Mouse (Mus musculus): ENCODE data around the gene Cds2. TPM values are rescaled to one million over a fixed set of nuclear protein-coding genes. Genes with fewer than 3 reads are reported as not detected.
A peak's percentile ranks its signal among the peaks of the same experiment; 100 is the strongest.
"Not testable (repeated sequence)": the region's sequence is repeated elsewhere in the genome, so short reads cannot be mapped to it uniquely, and the experiment has no call there.

Cds2 gene
- total and polyA plus RNA-seq, 3 experiments: 48.0 to 90.4 (median 75.4) TPM

GRCm38 (mm10) chr2:132235291-132235690, 27.7 kb upstream of the Cds2 start:
- no peaks in the 10 kb centered on the region for H3K79me2 ChIP-seq (replicated peaks; ENCODE audit: control insufficient read depth, insufficient read depth, low read length)
- H3K4me1 ChIP-seq (ENCODE audit: control insufficient read depth, insufficient read depth, low read length): no peaks in the 10 kb centered on the region
- no peak overlapping the region for H3K27ac ChIP-seq
- intact Hi-C loops (cut with DNase I): loop anchor here (5.0 kb wide), 1 partner anchor 173 kb away; no protein-coding TSS in a partner anchor
- no peak overlapping the region for H3K9ac ChIP-seq (ENCODE audit: low read depth, low read length)
- no peak overlapping the region for H3K4me3 ChIP-seq
- no peaks in the 10 kb centered on the region for H3K27me3 ChIP-seq (ENCODE audit: control insufficient read depth, insufficient read depth, low read length)
- whole genome bisulfite sequencing: 42% methylated on average over 2 of the region's 2 CpGs
- H3K36me3 ChIP-seq (ENCODE audit: control insufficient read depth, insufficient read depth, low read length): no peaks in the 10 kb centered on the region
- DNase-seq: no peak
- TF ChIP-seq EP300 (IDR thresholded peaks at IDR 0.05; ENCODE audit: insufficient read depth, low read depth, low read length) (no peak), POLR2A (IDR thresholded peaks at IDR 0.05; ENCODE audit: insufficient read depth, low read depth, low read length) (no peak), CTCF (IDR thresholded peaks at IDR 0.05) (no peak)

DNA sequence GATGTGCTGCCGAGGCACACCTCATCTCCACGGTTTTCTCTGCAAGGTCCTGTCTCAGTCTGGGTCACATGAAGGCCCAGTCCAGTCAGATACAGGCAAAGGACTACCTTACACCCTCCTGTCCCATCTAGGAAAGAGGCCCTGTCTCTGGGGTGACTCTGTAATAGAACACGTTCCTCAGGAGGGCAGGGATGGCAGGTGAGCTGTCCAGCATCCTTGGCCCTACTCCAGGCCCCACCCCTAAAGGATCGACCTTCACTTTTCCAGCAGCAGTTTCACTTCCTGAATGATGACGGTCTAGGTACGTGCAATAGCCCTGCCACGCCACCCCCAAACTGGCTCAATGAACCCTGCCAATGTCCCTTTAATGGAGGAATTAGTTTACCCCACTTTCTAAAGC, 27.0 kb upstream of the Cds2 start:
- no peak overlapping the region for H3K9ac ChIP-seq (ENCODE audit: low read depth, low read length)
- intact Hi-C loops (cut with DNase I): loop anchor here (5.0 kb wide), 1 partner anchor 174 kb away; no protein-coding TSS in a partner anchor
- no peaks in the 10 kb centered on the region for H3K27me3 ChIP-seq (ENCODE audit: control insufficient read depth, insufficient read depth, low read length)
- no peak for TF ChIP-seq EP300 (IDR thresholded peaks at IDR 0.05; ENCODE audit: insufficient read depth, low read depth, low read length)
- TF ChIP-seq CTCF (IDR thresholded peaks at IDR 0.05): no peak
- no peak for TF ChIP-seq POLR2A (IDR thresholded peaks at IDR 0.05; ENCODE audit: insufficient read depth, low read depth, low read length)
- no peaks in the 10 kb centered on the region for H3K36me3 ChIP-seq (ENCODE audit: control insufficient read depth, insufficient read depth, low read length)
- DNase-seq: no peak
- 75% methylated on average over 7 of the region's 7 CpGs for WGBS
- H3K4me3 ChIP-seq: no peak overlapping the region
- no peaks in the 10 kb centered on the region for H3K79me2 ChIP-seq (replicated peaks; ENCODE audit: control insufficient read depth, insufficient read depth, low read length)
- H3K4me1 ChIP-seq (ENCODE audit: control insufficient read depth, insufficient read depth, low read length): no peaks in the 10 kb centered on the region
- H3K27ac ChIP-seq: no peak overlapping the region

- intact Hi-C loops (cut with DNase I): loop anchor here (5.0 kb wide), 1 partner anchor 177 kb away; no protein-coding TSS in a partner anchor
- H3K9ac ChIP-seq (ENCODE audit: low read depth, low read length); H3K27ac ChIP-seq; H3K27me3 ChIP-seq (ENCODE audit: control insufficient read depth, insufficient read depth, low read length); H3K36me3 ChIP-seq (ENCODE audit: control insufficient read depth, insufficient read depth, low read length); DNase-seq; H3K4me1 ChIP-seq (ENCODE audit: control insufficient read depth, insufficient read depth, low read length); H3K79me2 ChIP-seq (replicated peaks; ENCODE audit: control insufficient read depth, insufficient read depth, low read length); H3K4me3 ChIP-seq: not testable (repeated sequence)
- 76% methylated on average over 3 of the region's 3 CpGs for WGBS
These were observed 23.5 kb upstream of the Cds2 start for GRCm38 (mm10) chr2:132239434-132239833.

- H3K4me3 ChIP-seq; H3K27me3 ChIP-seq (ENCODE audit: control insufficient read depth, insufficient read depth, low read length); H3K9ac ChIP-seq (ENCODE audit: low read depth, low read length); H3K79me2 ChIP-seq (replicated peaks; ENCODE audit: control insufficient read depth, insufficient read depth, low read length); H3K27ac ChIP-seq; H3K4me1 ChIP-seq (ENCODE audit: control insufficient read depth, insufficient read depth, low read length); H3K36me3 ChIP-seq (ENCODE audit: control insufficient read depth, insufficient read depth, low read length): not testable (repeated sequence)
- 23% methylated on average over 10 of the region's 10 CpGs for WGBS
- peak; percentile 71 for TF ChIP-seq CTCF (IDR thresholded peaks at IDR 0.05)
- DNase-seq: peak; percentile 36 to 66
- intact Hi-C loops (cut with DNase I): loop anchor here (2.0 to 10.0 kb wide), 4 partner anchors 98 to 574 kb away; partner anchors contain the start of genes Mcm8 and Trmt6
These were observed 22.5 kb upstream of the Cds2 start for GRCm38 (mm10) chr2:132240457-132240856.

DNA sequence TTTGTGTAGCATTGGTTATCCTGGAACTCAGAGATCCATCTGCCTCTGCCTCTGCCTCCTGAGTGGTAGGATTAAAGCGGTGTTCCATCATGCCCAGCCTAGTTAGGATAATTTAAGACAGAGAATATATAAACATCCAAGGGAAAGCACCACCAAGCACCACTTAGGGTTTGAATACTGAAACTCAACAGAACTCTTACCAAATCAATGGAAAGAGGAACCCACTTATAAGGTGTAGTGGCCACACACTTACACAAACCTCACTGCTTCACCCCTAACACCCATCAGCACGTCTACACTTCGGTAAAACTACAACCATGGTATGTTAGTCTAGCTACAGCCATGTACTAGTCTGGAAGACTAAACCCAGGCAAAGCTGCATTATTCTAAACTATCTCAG, 19.6 kb upstream of the Cds2 start:
- no peak for DNase-seq
- intact Hi-C loops (cut with DNase I): loop anchor here (5.0 to 10.0 kb wide), 3 partner anchors 101 to 571 kb away; partner anchors contain the start of genes Mcm8 and Trmt6
- H3K4me1 ChIP-seq (ENCODE audit: control insufficient read depth, insufficient read depth, low read length): peaks cover 2% of the 10 kb centered on the region
- no peak overlapping the region for H3K9ac ChIP-seq (ENCODE audit: low read depth, low read length)
- peaks cover 2% of the 10 kb centered on the region for H3K36me3 ChIP-seq (ENCODE audit: control insufficient read depth, insufficient read depth, low read length)
- no peaks in the 10 kb centered on the region for H3K79me2 ChIP-seq (replicated peaks; ENCODE audit: control insufficient read depth, insufficient read depth, low read length)
- 95% methylated on average over 3 of the region's 3 CpGs for WGBS
- TF ChIP-seq EP300 (IDR thresholded peaks at IDR 0.05; ENCODE audit: insufficient read depth, low read depth, low read length): no peak
- no peak for TF ChIP-seq CTCF (IDR thresholded peaks at IDR 0.05)
- no peak for TF ChIP-seq POLR2A (IDR thresholded peaks at IDR 0.05; ENCODE audit: insufficient read depth, low read depth, low read length)
- H3K4me3 ChIP-seq: no peak overlapping the region
- no peaks in the 10 kb centered on the region for H3K27me3 ChIP-seq (ENCODE audit: control insufficient read depth, insufficient read depth, low read length)
- no peak overlapping the region for H3K27ac ChIP-seq

DNA sequence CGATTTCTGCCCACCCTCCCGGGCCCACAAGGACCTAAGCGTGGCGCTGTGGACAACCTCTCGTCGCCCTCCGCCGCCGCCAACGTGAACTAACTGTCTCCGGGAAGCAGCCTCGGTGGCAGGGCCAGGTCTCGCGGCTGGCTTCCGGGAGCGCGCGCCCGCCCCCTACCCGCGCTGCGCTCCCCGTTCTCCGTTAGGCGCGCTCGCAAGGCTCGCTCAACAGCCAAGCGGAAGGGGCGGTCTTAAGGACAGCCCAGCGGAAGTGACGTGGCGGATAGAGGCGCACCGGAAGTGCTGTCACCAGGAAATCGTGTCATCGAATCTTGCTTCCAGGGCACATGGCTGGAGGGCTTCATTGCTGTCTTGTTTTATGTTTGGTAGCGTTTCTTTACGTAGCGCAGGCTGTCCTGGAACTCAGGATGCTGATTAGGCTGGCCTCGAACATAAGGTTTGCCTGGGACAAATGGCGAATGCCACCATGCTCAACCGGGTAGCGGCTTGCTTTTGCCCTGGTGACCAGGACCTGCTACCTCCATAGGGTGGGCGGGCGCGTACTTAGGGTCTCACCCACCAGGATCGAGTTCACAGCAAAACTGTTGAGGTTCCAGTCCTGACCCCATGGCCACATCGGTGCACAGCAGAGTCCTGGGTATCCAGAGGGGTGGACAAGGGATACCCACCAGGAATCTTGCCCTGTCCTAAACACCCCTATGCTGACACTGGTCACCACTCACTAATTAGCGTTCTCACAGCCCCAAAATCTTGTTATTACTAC, 15.2 kb upstream of the Cds2 start, which contains the start of gene Tmem230:
TSS of gene Tmem230 (minus strand) at position 269 of the 775 bp plus-strand sequence.
- Histone ChIP-seq H3K27me3 (ENCODE audit: control insufficient read depth, insufficient read depth, low read length) (no peaks in the 10 kb centered on the region), H3K79me2 (replicated peaks; ENCODE audit: control insufficient read depth, insufficient read depth, low read length) (no peaks in the 10 kb centered on the region), H3K9ac (ENCODE audit: low read depth, low read length) (peak within 1 kb of the TSS; percentile 91), H3K4me3 (peak within 1 kb of the TSS; percentile 57), H3K4me1 (ENCODE audit: control insufficient read depth, insufficient read depth, low read length) (peaks cover 4% of the 10 kb centered on the region), H3K36me3 (ENCODE audit: control insufficient read depth, insufficient read depth, low read length) (peaks cover 11% of the 10 kb centered on the region), H3K27ac (peak within 1 kb of the TSS; percentile 91)
- peak; percentile 94 for DNase-seq
- intact Hi-C loops (cut with DNase I): loop anchor here (10.0 kb wide), 1 partner anchor 567 kb away; the partner anchor contains the start of genes Mcm8 and Trmt6
- peak; percentile 21; the same call in 1 of the 2 replicates for TF ChIP-seq EP300 (IDR thresholded peaks at IDR 0.05; ENCODE audit: insufficient read depth, low read depth, low read length)
- peak; percentile 85 for TF ChIP-seq POLR2A (IDR thresholded peaks at IDR 0.05; ENCODE audit: insufficient read depth, low read depth, low read length)
- TF ChIP-seq CTCF (IDR thresholded peaks at IDR 0.05): peak; percentile 47
- 6% methylated on average over 50 of the region's 50 CpGs for WGBS
